Mouse (Mus musculus) kidney, embryonic 16.5 days (tissue): ENCODE measurements around the gene Gm29866. TPM values are rescaled to one million over a fixed set of nuclear protein-coding genes. Genes with fewer than 3 reads are reported as not detected.
"Not testable (repeated sequence)": the region's sequence is repeated elsewhere in the genome, so short reads cannot be mapped to it uniquely, and the experiment has no call there.

Experiments used
- ATAC-seq: fragments of 200-750 bp; cut with Nextera tagmentation; 2 replicates; pipeline ENCODE4 v1.8.0; 2017; ENCODE audit warnings: moderate TSS enrichment; ENCODE audit not compliant: low FRiP score, low TSS enrichment
- H3K27ac ChIP-seq: fragments of 300-500 bp; sonication (generic); 2 replicates; pipeline ENCODE4 v1.5.1; 2014; ENCODE audit warnings: low read length
- H3K27me3 ChIP-seq: fragments of 300-500 bp; sonication (generic); 2 replicates; pipeline ENCODE4 v1.6.1; 2014; ENCODE audit warnings: low read length, control low read depth, mixed read lengths; ENCODE audit not compliant: insufficient read depth
- H3K36me3 ChIP-seq: fragments of 300-500 bp; sonication (generic); 2 replicates; pipeline ENCODE4 v1.6.1; 2014; ENCODE audit warnings: low read length, control low read depth, mixed read lengths; ENCODE audit not compliant: insufficient read depth
- H3K4me1 ChIP-seq: fragments of 300-500 bp; sonication (generic); 2 replicates; pipeline ENCODE4 v1.6.1; 2014; ENCODE audit warnings: low read length, control low read depth, mixed read lengths; ENCODE audit not compliant: insufficient read depth
- H3K4me2 ChIP-seq: fragments of 300-500 bp; sonication (generic); replicated peaks from 2 replicates; pipeline ENCODE4 v1.6.1; 2014; ENCODE audit warnings: low read depth, low read length
- H3K4me3 ChIP-seq: fragments of 300-500 bp; sonication (generic); 2 replicates; pipeline ENCODE4 v1.5.1; 2014; ENCODE audit warnings: mild to moderate bottlenecking, low read length
- H3K9ac ChIP-seq: fragments of 300-500 bp; sonication (generic); replicated peaks from 2 replicates; pipeline ENCODE4 v1.6.1; 2014; ENCODE audit warnings: low read length
- H3K9me3 ChIP-seq: fragments of 300-500 bp; sonication (generic); 2 replicates; pipeline ENCODE4 v1.6.1; 2016; ENCODE audit warnings: low read length, control low read depth
- WGBS: fragments of 180-500 bp; shearing (Covaris S2); extraction: QIAGEN DNeasy Blood & Tissue Kit; methylation state at CpG from one replicate; pipeline ENCODE4 v1.1.7; 2014; 5-methylcytosine and 5-hydroxymethylcytosine counted together
- polyA plus RNA-seq: library from polyadenylated mRNA; unstranded; fragments of >200 nt; fragmentation: Nextera tagmentation; extraction: Ambion mirVana; gene quantifications from 2 replicates; pipeline ENCODE4 v1.2.1, GENCODE M21; 2015

The Gm29866 gene
- not detected in 2 replicates for polyA plus RNA-seq

DNA sequence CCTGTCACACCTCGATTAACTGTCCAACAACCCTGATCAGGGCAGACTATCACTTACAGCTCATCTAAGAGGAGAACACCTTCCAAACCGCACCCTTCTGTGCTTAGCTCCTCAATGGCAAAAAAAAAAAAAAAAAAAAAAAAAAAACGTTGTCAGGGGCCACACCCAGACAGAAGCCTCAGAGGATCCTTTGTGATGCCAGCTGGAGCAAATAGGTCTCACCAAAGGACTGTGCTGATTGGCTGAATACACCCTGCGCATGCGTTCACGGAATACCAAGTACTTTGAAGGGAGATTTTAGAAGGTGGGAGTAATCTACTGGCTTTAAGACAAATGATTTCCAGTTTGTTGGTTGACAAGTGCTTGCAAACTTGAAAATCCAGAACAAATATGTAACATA, at the start of gene Gm29866:
Gene Gm29866 (minus strand): TSS at position 101 of the 400 bp plus-strand sequence.
- no CpG with 5 or more reads among the region's 6 CpGs for WGBS
- not testable (repeated sequence) for H3K4me3 ChIP-seq, ATAC-seq, H3K36me3 ChIP-seq, H3K4me1 ChIP-seq, H3K9me3 ChIP-seq, H3K27me3 ChIP-seq, H3K27ac ChIP-seq, H3K9ac ChIP-seq, H3K4me2 ChIP-seq

Other genes with a start within 250 kb of the Gm29866 start
- not detected in 2 replicates for gene Gm20909, start 170.9 kb upstream of the Gm29866 start, polyA plus RNA-seq
- gene Gm20865, start 247.9 kb upstream of the Gm29866 start, polyA plus RNA-seq, result not detected in 2 replicates